Mouse (Mus musculus) small intestine, adult 10 weeks (tissue): ENCODE measurements around the gene Adad2. TPM values are rescaled to one million over a fixed set of nuclear protein-coding genes. Genes with fewer than 3 reads are reported as not detected.

Experiments used
- polyA plus RNA-seq: library from polyadenylated mRNA; stranded (reverse); fragments of 350-450 nt; fragmentation: Illumina TruSeq; extraction: RNeasy Lipid Tissue Mini Kit (QIAGEN cat#74804); gene quantifications from one replicate; pipeline ENCODE4 v1.2.3, GENCODE M21; 2014; ENCODE audit warnings: low replicate concordance

Gene Adad2
- not detected for polyA plus RNA-seq

DNA sequence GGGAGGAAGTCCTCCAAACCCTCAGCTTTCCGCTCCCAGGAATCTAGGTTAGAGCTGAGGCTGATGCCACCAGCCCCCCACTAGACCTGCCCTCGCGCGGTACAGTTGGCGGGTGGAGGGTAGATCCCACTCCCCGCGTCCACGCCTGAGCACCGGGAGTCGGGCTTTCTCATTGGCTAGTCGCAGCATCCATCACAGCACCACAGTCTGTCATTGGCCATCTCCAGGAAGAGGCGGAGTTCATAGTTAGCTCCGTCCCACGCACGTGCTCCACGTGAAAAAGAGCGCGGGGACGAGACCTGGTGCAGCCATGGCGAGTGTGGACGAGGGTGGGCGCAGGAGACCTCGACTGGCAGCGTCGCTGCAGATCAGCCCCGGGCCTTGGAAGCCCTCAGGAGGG is at the start of gene Adad2:
Gene Adad2, plus strand, starts transcription at position 277 of the 400 bp plus-strand sequence.

GRCm38 (mm10) chr8:119574437-119575365 is 37.8 kb upstream of the Adad2 start, which contains the start of the genes Hsdl1 and Dnaaf1:
TSS of gene Hsdl1 (minus strand) at chr8:119575183.
TSS of gene Dnaaf1 (plus strand) at chr8:119575235.

DNA sequence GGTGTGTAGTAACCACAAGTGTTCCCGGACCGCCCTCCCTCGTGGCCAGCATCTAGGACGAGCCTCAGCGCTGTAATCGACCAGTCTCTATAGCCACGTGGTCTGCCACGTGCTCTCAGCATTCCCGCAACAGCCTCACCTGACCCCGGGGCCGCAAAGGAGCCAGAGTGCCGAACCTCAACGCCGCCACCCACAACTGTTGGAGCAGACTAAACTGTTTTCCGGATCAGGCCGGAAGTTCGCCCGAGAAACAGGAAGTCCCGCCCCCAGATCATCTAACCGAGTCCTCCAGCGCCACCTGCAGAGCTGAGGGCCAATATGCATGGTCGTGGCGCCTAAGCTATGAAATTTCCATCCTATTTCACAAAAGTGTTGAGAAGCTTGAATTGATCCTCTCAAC is 7.6 kb upstream of the Adad2 start, which contains the start of gene Taf1c:
Gene Taf1c, minus strand, starts transcription at position 227 of the 400 bp plus-strand sequence.

DNA sequence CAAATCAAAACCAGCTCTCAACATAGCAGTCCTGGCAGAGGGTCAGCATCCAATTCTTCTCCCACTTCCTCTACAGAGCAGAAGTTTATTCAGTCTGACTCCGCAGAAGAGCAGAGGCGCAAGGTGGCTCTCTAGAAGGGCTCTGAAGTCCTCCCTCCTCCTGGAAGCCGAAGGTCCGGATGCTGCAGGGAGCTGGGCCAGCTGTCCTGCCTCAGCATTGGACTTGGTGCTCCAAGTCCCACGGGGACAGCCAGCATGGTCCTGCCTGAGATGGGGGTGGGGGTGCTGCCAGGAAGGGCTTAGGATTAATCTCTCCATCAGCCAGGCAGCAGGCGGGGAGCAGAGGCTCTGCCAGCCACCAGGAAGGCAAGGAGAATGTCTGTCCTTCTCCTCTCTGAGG is 22.8 kb downstream of the Adad2 start, which contains the start of gene Kcng4:
Gene Kcng4, minus strand, starts transcription at position 303 of the 400 bp plus-strand sequence.

Other genes with a start within 250 kb of the Adad2 start
- 0.26 TPM for gene Mlycd, start 217.9 kb upstream of the Adad2 start, polyA plus RNA-seq
- gene Osgin1, start 178.6 kb upstream of the Adad2 start, polyA plus RNA-seq: 0.33 TPM
- not detected for gene Necab2, start 166.0 kb upstream of the Adad2 start, polyA plus RNA-seq
- gene Slc38a8, start 111.0 kb upstream of the Adad2 start, polyA plus RNA-seq: 0.30 TPM
- 27.7 TPM for gene Mbtps1, start 54.0 kb upstream of the Adad2 start, polyA plus RNA-seq
- gene Hsdl1, start 37.6 kb upstream of the Adad2 start, polyA plus RNA-seq: 11.4 TPM
- 0.41 TPM for gene Dnaaf1, start 37.5 kb upstream of the Adad2 start, polyA plus RNA-seq
- not detected for gene Taf1c, start 7.5 kb upstream of the Adad2 start, polyA plus RNA-seq
- gene Kcng4, start 22.9 kb downstream of the Adad2 start, polyA plus RNA-seq: not detected
- 2.6 TPM for gene Wfdc1, start 53.6 kb downstream of the Adad2 start, polyA plus RNA-seq
- not detected for gene Atp2c2, start 87.3 kb downstream of the Adad2 start, polyA plus RNA-seq
- 0.97 TPM for gene Tldc1, start 165.7 kb downstream of the Adad2 start, polyA plus RNA-seq
- 0.33 TPM for gene Cotl1, start 227.8 kb downstream of the Adad2 start, polyA plus RNA-seq
- gene Klhl36, start 249.5 kb downstream of the Adad2 start, polyA plus RNA-seq: not detected